Mouse (Mus musculus): ENCODE measurements around the gene Nell1.

- TF ChIP-seq CTCF (IDR thresholded peaks at IDR 0.05; ENCODE audit: low read depth, low read length) (no peak), POLR2A (IDR thresholded peaks at IDR 0.05; ENCODE audit: extremely low read depth, insufficient read depth, low read length) (no peak)
These were observed 163.0 kb downstream of the Nell1 start for GRCm38 (mm10) chr7:50137706-50138105.

Data from liver, adult 2 months (tissue).